Mouse (Mus musculus): ENCODE results near the gene Uchl5.

The Uchl5 gene

DNA sequence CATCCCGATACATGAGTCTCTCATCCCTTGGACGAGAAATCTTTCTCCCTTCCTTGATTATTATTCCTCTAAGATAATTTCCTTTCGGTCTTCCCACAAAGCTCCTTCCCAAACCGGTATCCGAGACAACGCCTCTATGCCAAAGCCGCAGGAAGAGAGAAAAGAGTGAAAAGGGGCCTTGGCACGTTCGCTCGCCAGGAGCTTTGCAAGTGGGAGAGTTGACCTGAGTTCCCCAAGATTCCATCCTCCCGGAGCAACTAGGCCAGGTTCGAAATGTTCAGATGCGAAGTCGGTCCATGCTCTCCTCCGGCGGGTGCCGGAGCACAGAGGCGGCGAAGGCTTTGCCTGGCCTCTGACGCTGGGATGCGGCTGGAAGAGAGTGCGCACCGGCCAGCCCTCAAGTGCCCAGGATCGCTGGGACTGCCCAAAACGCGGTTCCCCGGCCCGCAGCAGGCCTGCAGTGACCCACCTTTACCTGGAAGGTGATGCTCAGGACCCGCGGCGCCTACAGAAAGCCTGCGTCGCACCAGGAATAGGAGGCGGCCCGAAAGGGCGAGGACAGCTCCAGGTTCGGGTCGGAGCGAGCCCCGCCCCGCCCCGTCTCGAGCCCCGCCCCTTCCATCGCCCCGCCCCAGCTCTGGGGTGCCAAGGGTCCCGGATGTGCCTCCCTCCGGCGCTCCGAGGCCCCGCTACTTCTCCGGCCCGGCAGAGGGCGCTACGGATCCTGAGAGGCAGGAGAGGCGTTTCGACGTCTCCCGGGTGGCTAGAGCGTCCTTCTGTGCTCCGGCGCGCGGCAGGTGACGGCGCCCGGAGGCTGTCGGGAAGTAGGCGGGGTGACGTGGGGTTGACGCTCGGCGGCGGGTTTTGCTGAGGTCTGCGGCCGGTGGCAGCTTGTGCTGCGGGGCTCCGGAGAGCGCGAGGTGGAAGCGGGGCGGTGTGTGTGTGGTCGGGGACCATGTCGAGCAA lies at the start of gene Uchl5, which contains the start of gene Trove2:
Uchl5 (plus strand) TSS at position 827 of the 966 bp plus-strand sequence.
Trove2 (minus strand) TSS at position 623 of the 966 bp plus-strand sequence.
- DNase-seq (ENCODE audit: low spot score in 2 of 2): peak; percentile 97 to 99

DNA sequence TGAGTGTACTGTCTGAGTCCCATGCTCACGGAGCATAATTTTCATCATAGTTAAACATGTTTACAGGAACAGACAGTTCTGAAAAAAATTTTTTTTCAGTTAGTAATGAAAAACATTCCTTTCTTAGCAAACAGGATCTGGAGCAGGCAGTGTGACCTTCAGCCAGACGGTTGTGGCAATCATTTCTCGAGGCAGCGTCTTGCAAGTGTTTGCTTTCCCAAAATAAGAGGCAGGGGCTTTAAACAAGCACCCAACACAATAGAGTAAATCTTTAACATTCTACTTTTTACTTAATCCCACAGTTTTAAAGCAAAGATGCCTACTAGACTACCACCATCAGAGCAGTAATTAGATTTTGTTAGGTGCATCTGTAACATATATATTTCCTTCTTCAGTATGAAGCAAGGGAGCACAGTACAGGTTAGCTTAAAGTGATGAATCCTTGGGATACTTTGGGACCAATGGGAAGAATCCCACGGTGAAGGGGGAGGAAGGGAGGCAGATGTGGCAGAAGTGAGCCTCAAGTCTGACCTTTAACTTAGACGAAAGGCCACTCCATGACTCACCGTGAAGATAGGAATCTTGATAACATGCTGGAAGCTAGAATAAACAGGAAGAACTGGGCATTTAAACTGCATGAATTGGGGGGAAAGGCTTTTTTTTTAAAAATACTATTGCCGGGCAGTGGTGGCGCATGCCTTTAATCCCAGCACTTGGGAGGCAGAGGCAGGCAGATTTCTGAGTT lies 49.2 kb upstream of the Uchl5 start:
- DNase-seq (ENCODE audit: low spot score in 2 of 2): no peak

DNA sequence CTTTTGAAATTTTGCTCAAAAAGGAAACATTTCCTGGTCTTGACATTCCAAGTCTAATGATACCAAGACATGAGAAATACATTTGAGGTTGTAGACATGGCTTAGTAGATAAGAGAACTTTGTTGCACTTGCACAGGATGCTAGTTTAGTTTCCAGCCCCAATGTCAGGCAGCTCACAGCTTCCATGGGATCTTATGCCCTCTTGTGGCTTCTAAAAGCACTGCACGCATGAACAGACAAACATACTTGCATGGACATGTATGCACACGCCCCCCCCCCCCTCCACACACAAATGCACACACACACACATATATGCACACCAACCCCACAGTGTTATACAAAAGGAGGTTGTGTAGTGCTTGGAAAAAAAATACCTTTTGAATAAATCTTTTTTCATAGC lies 46.2 kb upstream of the Uchl5 start:
- no peak for DNase-seq (ENCODE audit: low spot score in 2 of 2)

DNA sequence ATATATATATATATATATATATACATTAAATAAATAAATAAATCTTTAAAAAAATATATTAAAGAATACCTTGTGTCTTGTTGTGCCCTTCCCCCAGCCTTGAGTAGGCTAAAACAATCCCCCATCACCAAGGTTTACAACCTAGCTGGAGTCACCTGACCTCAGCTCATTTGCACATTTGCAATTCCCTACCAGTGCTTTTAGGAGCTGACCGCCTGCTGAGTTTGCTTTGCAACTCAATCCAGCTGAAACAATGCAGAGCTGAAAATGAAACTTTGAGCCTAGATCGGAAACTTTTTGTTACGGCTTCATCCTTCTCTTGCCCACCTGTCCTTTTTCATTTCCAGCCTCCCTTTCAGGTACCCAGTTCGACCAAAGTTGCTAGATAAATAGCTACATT lies 45.4 kb upstream of the Uchl5 start:
- no peak for DNase-seq (ENCODE audit: low spot score in 2 of 2)

DNA sequence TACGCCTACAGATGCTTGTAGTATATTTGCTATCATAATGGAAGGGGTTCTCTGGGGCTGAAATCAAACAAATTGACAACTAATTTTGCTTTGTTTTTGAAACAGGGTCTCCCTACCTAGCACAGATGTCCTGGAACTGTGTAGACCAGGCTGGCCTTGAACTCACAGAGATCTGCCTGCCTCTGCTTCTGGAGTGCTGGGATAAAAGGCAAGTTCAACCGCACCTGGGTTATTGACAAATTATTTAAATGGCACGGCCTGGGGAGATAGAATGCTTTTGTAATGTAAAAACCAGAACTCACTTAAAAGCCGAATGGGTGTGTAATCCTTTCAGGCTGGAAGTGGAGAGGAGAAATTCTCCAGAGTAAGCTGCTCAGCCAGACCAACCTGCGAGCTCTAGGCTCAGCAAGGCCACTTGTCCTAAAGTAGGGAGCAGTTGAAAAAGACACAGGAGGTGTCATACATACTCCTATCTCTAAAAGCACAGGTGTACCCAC lies 43.1 kb upstream of the Uchl5 start:
- DNase-seq (ENCODE audit: low spot score in 2 of 2): no peak

DNA sequence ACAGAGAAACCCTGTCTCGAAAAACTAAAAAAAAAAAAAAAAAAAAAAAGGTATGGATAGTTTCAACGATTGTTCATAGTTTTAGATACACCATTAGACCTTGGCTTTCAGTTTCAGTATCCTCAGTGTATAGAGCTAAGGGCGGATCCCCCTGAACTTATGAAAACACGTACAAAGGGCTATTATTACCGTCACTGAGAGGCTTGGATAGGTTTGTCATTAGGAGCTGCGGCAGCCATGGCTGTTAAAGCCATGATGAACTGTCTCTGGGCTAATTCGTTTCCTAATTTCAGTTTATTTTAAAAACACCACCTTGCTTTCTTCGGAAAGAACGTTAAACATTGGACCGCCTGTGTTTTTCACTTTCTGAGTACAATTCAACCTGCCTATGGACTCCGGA lies 38.3 kb upstream of the Uchl5 start:
- DNase-seq (ENCODE audit: low spot score in 2 of 2): no peak

DNA sequence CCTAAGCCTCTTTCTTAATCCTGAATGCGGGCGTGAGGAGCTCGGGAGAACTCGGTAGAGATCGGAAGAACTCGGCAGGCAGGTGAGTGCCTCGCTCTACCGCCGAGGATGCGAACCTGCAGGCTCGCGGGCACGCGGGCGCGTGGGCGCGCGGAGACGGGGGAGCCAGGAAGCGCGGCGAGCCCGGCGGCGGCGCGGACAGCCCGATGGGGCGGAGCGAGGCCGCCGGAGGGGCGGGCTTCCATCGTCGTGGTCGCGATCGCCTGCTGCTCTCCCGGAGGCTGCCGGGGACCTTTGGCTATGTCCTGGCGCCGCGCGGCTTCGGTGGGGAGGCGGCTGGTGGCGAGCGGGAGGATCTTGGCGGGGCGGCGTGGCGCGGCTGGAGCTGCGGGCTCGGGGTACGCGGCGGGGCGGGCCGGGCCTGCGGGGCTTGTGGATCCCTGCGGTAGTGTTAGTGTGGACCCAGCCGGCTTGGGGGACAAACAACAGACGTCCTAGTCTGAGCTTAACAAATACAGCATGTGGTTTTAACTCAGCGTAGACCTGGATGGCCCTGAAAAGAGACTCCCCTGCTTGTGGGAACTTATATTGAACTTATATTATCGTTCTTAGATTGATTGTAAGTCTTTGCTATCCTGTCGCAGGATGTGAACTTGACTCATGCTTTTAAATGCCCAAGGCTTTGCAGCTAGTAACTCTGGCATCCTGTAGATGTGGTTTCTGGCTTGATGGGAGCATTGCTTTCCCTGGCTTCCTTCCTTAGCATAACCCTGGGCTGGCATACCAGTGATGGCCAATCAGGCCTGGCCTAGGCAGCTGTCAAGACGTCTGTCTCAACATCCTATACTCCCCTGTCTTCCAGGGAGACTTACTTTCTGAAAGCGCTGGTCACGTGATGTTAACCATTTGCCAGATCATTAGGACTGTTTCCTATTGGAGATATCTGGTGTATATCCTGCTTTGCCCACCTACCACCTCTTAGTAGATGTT lies 37.4 kb upstream of the Uchl5 start:
- DNase-seq (ENCODE audit: low spot score in 2 of 2): peak; percentile 89 to 91

DNA sequence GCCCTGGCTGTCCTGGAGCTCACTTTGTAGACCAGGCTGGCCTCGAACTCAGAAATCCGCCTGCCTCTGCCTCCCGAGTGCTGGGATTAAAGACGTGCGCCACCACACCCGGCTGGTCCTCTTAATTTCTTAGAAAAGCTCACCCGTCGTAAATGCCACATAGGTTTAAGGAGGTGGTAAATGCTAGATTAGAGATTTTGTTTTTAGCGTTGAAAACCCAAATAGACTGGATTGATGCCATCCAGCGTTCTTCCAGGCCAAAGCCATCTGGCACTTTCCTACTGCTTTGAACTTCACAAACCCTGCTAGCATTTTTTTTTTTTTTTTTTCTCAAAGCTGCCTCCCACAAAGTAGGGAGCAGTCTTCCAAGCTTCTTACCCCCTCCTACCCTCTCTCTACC lies 36.5 kb upstream of the Uchl5 start:
- peak in 1 of 2 experiments; percentile 31 for DNase-seq (ENCODE audit: low spot score in 2 of 2)

DNA sequence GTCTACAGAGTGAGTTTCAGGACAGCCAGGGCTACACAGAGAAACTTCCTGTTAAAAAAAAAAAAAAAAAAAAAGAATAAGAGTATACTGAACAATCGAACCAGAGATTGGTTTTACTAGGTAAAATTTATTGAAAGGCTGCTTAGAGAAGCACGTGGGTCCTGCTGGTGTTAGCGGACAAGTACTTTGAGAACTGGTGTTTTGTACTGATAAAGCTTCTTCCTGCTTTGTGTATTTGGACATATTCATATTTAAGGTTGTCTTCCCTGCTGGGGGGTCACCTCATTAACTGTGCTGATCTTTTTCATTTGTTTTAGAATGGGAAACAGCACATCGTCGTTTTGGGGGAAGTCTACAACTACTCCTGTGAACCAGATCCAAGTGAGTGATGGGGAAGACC lies 35.7 kb upstream of the Uchl5 start:
- DNase-seq (ENCODE audit: low spot score in 2 of 2): no peak

DNA sequence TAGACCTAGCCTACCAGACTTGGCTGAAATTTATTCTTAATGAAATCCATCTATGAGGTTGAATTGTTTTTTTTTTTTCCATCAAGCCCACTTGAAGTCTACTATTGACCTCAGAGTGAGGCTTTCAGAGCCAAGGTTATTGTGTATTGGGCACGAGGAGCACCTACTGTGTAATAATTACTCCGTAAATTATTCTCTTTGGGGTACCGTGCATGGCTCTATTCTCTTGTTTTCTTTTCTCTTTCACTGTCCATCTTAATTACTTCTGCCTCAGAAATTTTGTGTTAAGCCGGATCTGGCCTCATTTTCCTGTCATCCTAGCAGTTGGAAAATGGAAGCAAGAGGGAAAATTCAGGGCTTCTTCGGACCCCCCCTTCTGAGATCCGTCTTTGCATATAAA lies 34.9 kb upstream of the Uchl5 start:
- DNase-seq (ENCODE audit: low spot score in 2 of 2): no peak

DNA sequence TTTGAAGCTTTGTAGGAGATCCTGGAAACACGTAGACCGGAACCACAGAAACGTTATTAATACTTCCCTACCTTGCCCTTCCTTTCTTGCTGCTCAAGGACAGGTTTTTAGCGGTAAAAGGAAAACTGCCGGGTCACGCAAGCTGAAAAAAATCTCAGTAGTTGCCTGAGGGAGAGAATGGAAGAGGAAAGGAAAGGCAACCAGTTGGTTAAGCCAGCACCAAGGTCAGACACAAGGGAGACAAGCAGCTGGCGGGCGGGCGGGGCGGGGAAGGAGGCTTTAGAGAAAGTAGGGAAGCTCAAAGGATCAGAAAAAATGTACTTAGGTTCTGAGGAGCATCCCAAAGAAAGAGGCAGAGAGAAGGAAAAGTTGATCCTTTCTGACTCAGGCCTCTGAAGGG lies 31.2 kb upstream of the Uchl5 start:
- DNase-seq (ENCODE audit: low spot score in 2 of 2): no peak

DNA sequence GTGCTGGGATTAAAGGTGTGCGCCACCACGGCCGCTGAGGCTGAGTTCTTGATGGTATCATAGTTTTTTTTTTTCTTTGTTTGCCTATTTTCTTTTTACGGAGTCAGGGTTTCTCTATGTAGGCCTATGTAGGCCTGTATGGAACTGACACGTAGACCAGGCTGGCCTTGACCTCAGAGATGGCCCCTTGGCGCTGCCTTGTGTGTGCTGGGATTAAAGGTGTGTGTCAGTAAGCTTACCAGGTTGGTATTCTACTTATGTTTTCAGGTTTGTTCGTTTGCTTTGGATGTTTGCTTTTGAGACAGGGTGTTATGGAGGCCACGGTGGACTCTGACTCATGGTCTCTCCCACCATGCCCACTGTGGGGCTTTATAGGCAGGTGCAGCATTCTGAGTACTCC lies 14.9 kb upstream of the Uchl5 start:
- DNase-seq (ENCODE audit: low spot score in 2 of 2): no peak

DNA sequence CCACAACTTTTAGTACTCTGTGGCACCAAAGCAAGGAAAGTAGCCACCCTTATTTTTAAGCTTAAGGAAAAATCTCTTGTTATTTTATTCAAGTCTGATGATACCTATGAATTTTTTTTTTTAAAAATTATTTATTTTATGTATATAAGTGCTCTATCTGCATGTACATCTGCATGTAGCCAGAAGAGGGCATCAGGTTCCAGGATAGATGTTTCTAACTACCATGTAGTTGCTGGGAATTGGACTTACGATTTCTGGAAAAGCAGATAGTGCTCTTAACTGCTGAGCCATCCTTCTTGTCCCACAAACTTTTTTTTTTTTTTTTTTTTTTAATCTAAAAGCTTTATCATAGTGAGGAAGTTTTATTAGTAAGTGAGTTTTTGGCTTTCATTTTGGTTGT lies 12.6 kb upstream of the Uchl5 start:
- DNase-seq (ENCODE audit: low spot score in 2 of 2): no peak

DNA sequence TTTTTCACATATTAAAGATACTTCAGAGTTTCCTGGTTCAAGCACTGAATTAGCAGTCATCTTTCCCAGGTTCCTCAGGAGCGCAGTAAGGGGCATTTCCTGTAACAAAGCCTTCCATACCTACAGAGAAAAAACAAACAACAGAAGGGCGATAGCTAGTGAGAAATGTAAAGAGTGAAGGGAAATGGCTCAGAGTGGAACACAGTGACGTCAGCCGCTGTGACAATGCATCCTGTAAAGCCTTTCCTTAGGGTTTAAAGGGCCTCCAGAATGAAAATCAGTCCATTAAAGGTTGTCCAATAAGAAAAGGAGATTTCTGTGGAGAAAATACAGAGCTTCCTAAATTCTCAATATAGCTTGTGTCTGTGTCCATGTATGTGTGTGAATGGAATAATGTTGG lies 11.3 kb upstream of the Uchl5 start:
- DNase-seq (ENCODE audit: low spot score in 2 of 2): no peak

DNA sequence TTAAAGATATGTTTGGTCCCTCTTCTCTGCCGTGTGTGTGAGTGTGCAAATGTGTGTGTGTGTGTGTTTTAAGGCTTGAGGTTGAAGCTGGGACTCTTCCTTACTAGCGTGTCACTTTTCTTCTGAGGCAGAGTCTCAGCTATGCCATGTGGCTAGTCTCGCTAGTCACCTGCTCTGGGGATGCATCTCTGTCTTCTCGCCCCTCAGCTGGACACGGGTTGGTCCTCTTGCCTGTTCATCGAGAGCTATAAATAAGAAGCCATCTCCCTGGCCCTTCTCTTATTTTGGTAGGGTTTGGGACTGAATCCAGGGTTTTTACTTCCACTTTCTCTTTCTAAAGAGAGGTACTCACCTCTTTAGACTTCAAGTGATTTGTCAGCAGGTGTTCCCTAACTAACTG lies 10.8 kb upstream of the Uchl5 start:
- no peak for DNase-seq (ENCODE audit: low spot score in 2 of 2)

DNA sequence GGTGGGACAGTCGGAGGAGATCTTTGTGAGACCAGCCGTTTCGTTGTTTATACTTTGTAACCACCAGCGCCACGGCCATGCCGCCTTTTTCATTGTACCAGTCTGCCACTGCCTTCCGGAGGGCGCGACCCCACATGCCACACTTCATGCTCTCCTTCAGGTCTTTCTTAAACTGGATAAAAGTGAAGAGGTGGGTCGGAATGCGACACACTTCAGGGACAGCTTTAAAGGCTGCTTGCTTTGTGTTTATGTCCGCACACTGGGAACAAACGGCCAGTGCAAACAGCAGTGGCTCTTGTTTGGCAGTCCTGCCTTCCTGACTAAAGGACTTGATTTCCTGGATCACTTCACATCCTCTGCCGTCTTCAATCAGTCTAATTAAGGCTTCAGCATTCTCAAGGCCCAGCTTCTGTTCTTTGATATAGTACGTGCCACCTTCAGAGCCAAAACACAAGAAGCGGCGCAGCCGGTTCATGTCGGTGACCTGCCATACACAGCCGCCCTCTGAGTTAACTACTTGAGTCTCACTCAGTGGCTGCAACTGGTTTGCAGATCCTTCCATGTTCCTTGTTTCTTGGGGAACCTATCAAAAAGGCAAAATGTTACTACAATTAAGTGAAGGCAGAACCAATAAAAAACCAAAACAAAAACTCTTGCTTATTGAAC lies 6.5 kb upstream of the Uchl5 start:
- DNase-seq (ENCODE audit: low spot score in 2 of 2): no peak

DNA sequence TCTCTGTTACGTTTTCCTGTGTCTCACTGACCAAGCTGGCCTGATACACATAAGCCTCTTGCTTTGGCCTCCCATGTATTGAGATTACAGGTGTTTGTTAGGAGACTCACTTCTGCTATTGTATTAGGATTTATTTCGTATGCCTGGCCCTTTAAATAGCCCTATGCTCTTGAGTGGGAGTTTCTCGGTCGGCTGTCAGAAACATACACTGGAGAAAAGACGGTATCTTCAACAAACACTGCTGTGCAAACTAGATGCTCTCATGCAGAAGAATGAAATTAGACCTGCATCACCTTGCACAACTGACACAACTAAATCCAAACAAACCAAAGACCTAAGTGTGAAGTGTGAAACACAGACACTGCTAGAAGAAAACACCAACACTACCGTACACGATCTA lies 4.0 kb upstream of the Uchl5 start:
- DNase-seq (ENCODE audit: low spot score in 2 of 2): no peak

DNA sequence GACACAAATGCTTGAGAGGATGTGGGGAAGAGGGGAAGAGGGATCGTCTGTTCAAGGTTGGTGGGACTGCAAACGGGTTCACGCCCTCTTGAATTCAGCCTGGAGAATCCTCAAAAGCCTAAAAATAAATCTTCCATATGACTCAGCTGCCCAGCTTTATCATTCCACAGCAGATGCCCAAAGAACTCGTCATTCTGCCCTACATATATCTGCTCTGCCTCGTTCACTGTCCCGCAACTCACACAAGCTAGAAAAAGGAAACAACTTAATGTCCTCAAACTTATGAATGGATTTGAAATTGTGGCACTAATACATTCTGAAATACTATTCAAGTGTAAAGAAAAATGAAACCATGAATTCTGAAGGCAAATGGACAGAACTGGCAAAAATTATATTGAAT lies 3.2 kb upstream of the Uchl5 start:
- no peak for DNase-seq (ENCODE audit: low spot score in 2 of 2)

DNA sequence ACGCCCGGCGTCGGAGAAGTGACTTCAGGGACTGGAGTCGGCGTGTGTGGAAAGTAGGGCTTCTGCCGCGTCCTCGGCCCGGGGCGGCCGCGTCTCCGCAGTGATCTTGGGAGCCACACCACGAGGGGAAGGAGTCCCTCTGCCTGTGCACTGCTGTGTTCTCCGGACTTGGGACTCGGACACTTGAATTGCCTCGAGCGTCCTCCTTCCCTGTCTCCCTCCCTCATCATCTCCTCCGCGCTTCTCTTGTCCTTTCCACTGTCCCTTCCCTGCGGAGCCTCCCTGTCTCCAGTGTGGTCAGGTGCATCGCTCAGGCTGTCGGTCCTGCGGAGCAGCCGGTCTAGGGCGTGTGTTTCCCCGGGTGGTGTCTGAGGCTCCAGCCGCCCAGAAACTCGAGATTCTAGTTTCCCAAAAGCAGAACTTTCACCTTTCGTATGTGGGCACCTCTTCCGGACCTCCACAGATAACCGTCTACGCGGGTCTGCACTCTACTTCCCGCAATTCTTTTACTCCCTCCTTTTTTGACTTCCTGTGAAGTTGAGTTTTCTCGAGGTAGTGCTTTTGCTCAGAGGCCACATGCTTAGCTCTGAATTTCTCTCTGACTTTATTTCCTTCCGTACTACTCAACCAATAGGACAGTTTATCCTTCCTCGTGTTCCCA lies 616 bp downstream of the Uchl5 start:
- peak; percentile 24 to 32 for DNase-seq (ENCODE audit: low spot score in 2 of 2)

DNA sequence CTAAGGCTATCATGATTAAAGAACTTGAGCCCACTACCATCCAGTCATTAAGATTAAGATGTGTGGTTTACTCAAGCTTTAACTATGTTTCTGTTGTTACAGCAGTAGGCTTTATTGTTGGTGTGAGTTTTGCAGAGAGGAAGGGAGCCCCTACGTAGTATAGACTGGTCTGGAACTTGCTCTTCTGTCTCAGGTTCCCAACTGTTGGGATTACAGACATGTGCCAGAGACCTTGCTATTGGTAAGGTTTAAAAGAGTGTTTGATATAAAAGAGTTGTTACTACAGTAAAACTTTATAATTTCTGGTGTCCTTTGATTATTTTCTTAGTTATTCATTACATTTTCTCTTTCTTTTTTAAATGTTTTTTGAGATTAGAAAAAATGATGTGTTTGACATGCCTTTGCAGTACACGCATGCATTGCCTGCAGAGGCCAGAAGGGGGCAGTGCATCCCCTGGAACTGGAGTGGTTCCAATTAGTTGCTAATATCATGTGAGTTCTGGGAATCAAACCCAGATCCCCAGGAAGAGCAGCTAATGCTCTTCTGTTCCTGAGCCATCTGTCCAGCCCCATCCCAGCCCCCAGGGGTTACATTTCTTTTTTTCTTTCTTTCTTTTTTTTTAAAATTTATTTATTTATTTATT lies 11.6 kb downstream of the Uchl5 start:
- no peak for DNase-seq (ENCODE audit: low spot score in 2 of 2)
